Comparison of ENCODE assay signal across 8 mouse cellular contexts in the genomic region with DNA sequence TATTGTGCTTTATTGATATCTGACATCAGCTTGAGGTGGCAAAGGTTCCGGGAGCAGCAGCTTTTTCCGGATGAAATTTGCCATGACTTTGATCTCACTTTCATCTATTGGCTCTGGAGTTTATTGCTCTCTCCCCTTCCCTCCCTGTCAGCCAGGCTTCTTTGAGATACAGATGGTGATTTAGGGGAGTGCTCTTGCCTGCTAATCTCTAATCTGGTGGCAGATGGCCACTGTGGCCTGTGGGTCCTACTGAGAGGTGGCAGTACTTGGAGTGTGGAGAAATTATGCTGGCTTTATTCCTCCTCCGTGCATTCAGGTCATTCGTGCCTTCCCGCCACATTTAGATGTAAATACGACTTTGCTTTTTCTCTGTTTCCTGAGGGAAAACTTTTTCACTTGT. TPM values are rescaled to one million over a fixed set of nuclear protein-coding genes. Genes with fewer than 3 reads are reported as not detected.
DNase-seq lines count a peak whose midpoint lies in the region; ATAC-seq and TF ChIP-seq lines count a peak whose summit lies in the region.

No protein-coding gene starts in this region.

- peak overlapping the region; percentile 53 for H3K9ac ChIP-seq in heart, postnatal 0 days (replicated peaks; ENCODE audit: low read depth, low read length)
- peak overlapping the region; percentile 63 for H3K9ac ChIP-seq in hindbrain, postnatal 0 days (replicated peaks; ENCODE audit: low read length)
- H3K9ac ChIP-seq in midbrain, embryonic 16.5 days (ENCODE audit: low read depth, low read length): peak overlapping the region; percentile 63

- no peaks in the 10 kb centered on the region for H3K9me3 ChIP-seq in heart, postnatal 0 days (replicated peaks; ENCODE audit: control insufficient read depth, low read length)
- H3K9me3 ChIP-seq in hindbrain, postnatal 0 days (ENCODE audit: low read length): no peaks in the 10 kb centered on the region
- no peaks in the 10 kb centered on the region for H3K9me3 ChIP-seq in midbrain, embryonic 16.5 days (replicated peaks; ENCODE audit: control insufficient read depth, low read length, poor library complexity, severe bottlenecking)

- no peak for TF ChIP-seq POLR2A in brain, embryonic 14.5 days (IDR thresholded peaks at IDR 0.05; ENCODE audit: borderline replicate concordance, extremely low read depth, insufficient read depth, insufficient read length, poor library complexity, severe bottlenecking)

- H3K4me1 ChIP-seq in heart, postnatal 0 days (ENCODE audit: control insufficient read depth, insufficient read depth): peaks cover 15% of the 10 kb centered on the region
- peaks cover 7% of the 10 kb centered on the region for H3K4me1 ChIP-seq in hindbrain, postnatal 0 days (ENCODE audit: insufficient read depth, low read length)
- H3K4me1 ChIP-seq in midbrain, embryonic 16.5 days (ENCODE audit: control insufficient read depth, insufficient read depth, low read length): peaks cover 20% of the 10 kb centered on the region

- DNase-seq in heart, postnatal 0 days (ENCODE audit: low spot score): no peak
- no peak for DNase-seq in heart, postnatal 10 days
- peak; percentile 54 for DNase-seq in brain, embryonic 14.5 days (ENCODE audit: low read depth)
- peak; percentile 24 for DNase-seq in hindbrain, postnatal 0 days (ENCODE audit: low spot score)
- no peak for DNase-seq in spleen, adult 18-20 months
- DNase-seq in left cerebral cortex, adult 8-10 months (ENCODE audit: low spot score in 2 of 2): no peak

- peak overlapping the region; percentile 68 for H3K4me2 ChIP-seq in heart, postnatal 0 days (ENCODE audit: low read depth, low read length)
- H3K4me2 ChIP-seq in hindbrain, postnatal 0 days (ENCODE audit: low read depth, low read length): peak overlapping the region; percentile 69
- peak overlapping the region; percentile 60 for H3K4me2 ChIP-seq in midbrain, embryonic 16.5 days (ENCODE audit: low read length)

- peaks cover 31% of the 10 kb centered on the region for H3K36me3 ChIP-seq in heart, postnatal 0 days (replicated peaks; ENCODE audit: control insufficient read depth, insufficient read depth, low read length)
- peaks cover 19% of the 10 kb centered on the region for H3K36me3 ChIP-seq in hindbrain, postnatal 0 days (ENCODE audit: insufficient read depth, low read length)
- H3K36me3 ChIP-seq in midbrain, embryonic 16.5 days (ENCODE audit: control insufficient read depth, insufficient read depth, low read length): peaks cover 7% of the 10 kb centered on the region; the same call in 1 of the 2 replicates

- peak overlapping the region; percentile 66 for H3K4me3 ChIP-seq in heart, postnatal 0 days (ENCODE audit: low read depth, low read length)
- H3K4me3 ChIP-seq in hindbrain, postnatal 0 days (ENCODE audit: low read length): peak overlapping the region; percentile 65
- H3K4me3 ChIP-seq in midbrain, embryonic 16.5 days (ENCODE audit: low read depth, low read length): peak overlapping the region; percentile 53

- no peak for ATAC-seq in heart, postnatal 0 days (ENCODE audit: insufficient read depth, low read depth)
- ATAC-seq in hindbrain, postnatal 0 days: no peak
- ATAC-seq in midbrain, embryonic 16.5 days: no peak
- no peak for ATAC-seq in granulocyte monocyte progenitor cell, adult 5-6 weeks (replicated peaks; ENCODE audit: poor library complexity, severe bottlenecking)

- no peak for TF ChIP-seq CTCF in heart, postnatal 0 days (IDR thresholded peaks at IDR 0.05; ENCODE audit: low read depth)
- no peak for TF ChIP-seq CTCF in brain, embryonic 14.5 days (IDR thresholded peaks at IDR 0.05; ENCODE audit: borderline replicate concordance, extremely low read depth, insufficient read depth, insufficient read length)
- TF ChIP-seq CTCF in hindbrain, postnatal 0 days (IDR thresholded peaks at IDR 0.05; ENCODE audit: low read depth): no peak

- intact Hi-C loops in heart, postnatal 10 days (cut with DNase I): no loop called here

- WGBS in heart, postnatal 0 days: 39% methylated on average over 6 of the region's 6 CpGs
- WGBS in hindbrain, postnatal 0 days: 22% methylated on average over 6 of the region's 6 CpGs
- WGBS in midbrain, embryonic 16.5 days: 22% methylated on average over 6 of the region's 6 CpGs

- TF ChIP-seq EP300 in heart, postnatal 0 days (IDR thresholded peaks at IDR 0.05; ENCODE audit: low read depth): no peak

- no peaks in the 10 kb centered on the region for H3K27me3 ChIP-seq in heart, postnatal 0 days (ENCODE audit: control insufficient read depth, insufficient read depth, low read length)
- H3K27me3 ChIP-seq in hindbrain, postnatal 0 days (ENCODE audit: insufficient read depth, low read length): no peaks in the 10 kb centered on the region
- H3K27me3 ChIP-seq in midbrain, embryonic 16.5 days (ENCODE audit: control insufficient read depth, insufficient read depth, low read depth, low read length): no peaks in the 10 kb centered on the region

- H3K27ac ChIP-seq in heart, postnatal 0 days (ENCODE audit: low read depth): no peak overlapping the region
- H3K27ac ChIP-seq in hindbrain, postnatal 0 days: no peak overlapping the region
- H3K27ac ChIP-seq in midbrain, embryonic 16.5 days (ENCODE audit: low read length): no peak overlapping the region

RNA-seq across cellular contexts. Expression of a gene that starts 0.8 kb away (rescaled TPM):
- total RNA-seq in heart, postnatal 0 days (2014; rRNA removed; ENCODE audit: low replicate concordance): 44.3 and 53.2 TPM in 2 replicates
- 37.3 and 38.3 TPM in 2 replicates for polyA plus RNA-seq in heart, postnatal 0 days (2015; fragmentation: Nextera tagmentation; extraction: Ambion mirVana)
- 10 to 100 TPM; 27.6 to 29.4 TPM for total RNA-seq in heart, postnatal 10 days (2021)
- polyA plus RNA-seq in brain, embryonic 14.5 days (2012; rRNA removed): 85.1 and 121 TPM in 2 replicates
- total RNA-seq in hindbrain, postnatal 0 days (2014; rRNA removed): 65.1 and 73.7 TPM in 2 replicates
- 81.9 and 89.4 TPM in 2 replicates for polyA plus RNA-seq in hindbrain, postnatal 0 days (2015; fragmentation: Nextera tagmentation; extraction: Ambion mirVana)
- polyA plus RNA-seq in midbrain, embryonic 16.5 days (2015; fragmentation: Nextera tagmentation; extraction: Ambion mirVana): 84.2 and 90.2 TPM in 2 replicates
- 10 to 100 TPM; 38.1 to 43.7 (median 42.7) TPM for total RNA-seq in left cerebral cortex, adult 8-10 months (2022)
- 77.4 and 78.5 TPM in 2 replicates for total RNA-seq in granulocyte monocyte progenitor cell, adult 5-6 weeks (2014; fragmentation: Nextera tagmentation)
- total RNA-seq in granulocyte monocyte progenitor cell, adult 5-6 weeks (2017): 42.4 and 47.2 TPM in 2 replicates

RNA-seq across cellular contexts. Expression of a gene that starts 0.9 kb away (rescaled TPM):
- 1.7 and 14.9 TPM in 2 replicates for total RNA-seq in heart, postnatal 0 days (2014; rRNA removed; ENCODE audit: low replicate concordance)
- 32.1 and 32.6 TPM in 2 replicates for polyA plus RNA-seq in heart, postnatal 0 days (2015; fragmentation: Nextera tagmentation; extraction: Ambion mirVana)
- total RNA-seq in heart, postnatal 10 days (2021): 10 to 100 TPM; 13.3 to 15.8 TPM
- 30.5 and 31.5 TPM in 2 replicates for polyA plus RNA-seq in brain, embryonic 14.5 days (2012; rRNA removed)
- total RNA-seq in hindbrain, postnatal 0 days (2014; rRNA removed): 13.5 and 21.1 TPM in 2 replicates
- polyA plus RNA-seq in hindbrain, postnatal 0 days (2015; fragmentation: Nextera tagmentation; extraction: Ambion mirVana): 64.8 and 69.4 TPM in 2 replicates
- polyA plus RNA-seq in midbrain, embryonic 16.5 days (2015; fragmentation: Nextera tagmentation; extraction: Ambion mirVana): 59.1 and 61.3 TPM in 2 replicates
- 10 to 100 TPM; 26.0 to 31.7 (median 29.0) TPM for total RNA-seq in left cerebral cortex, adult 8-10 months (2022)
- 62.5 and 87.5 TPM in 2 replicates for total RNA-seq in granulocyte monocyte progenitor cell, adult 5-6 weeks (2014; fragmentation: Nextera tagmentation)
- 69.5 and 82.4 TPM in 2 replicates for total RNA-seq in granulocyte monocyte progenitor cell, adult 5-6 weeks (2017)

RNA-seq across cellular contexts. Expression of a gene that starts 22.4 kb away (rescaled TPM):
- total RNA-seq in heart, postnatal 0 days (2014; rRNA removed; ENCODE audit: low replicate concordance): 290 and 335 TPM in 2 replicates
- 196 and 199 TPM in 2 replicates for polyA plus RNA-seq in heart, postnatal 0 days (2015; fragmentation: Nextera tagmentation; extraction: Ambion mirVana)
- 100 to 1,000 TPM; 116 to 154 TPM for total RNA-seq in heart, postnatal 10 days (2021)
- 420 and 445 TPM in 2 replicates for polyA plus RNA-seq in brain, embryonic 14.5 days (2012; rRNA removed)
- total RNA-seq in hindbrain, postnatal 0 days (2014; rRNA removed): 539 and 558 TPM in 2 replicates
- polyA plus RNA-seq in hindbrain, postnatal 0 days (2015; fragmentation: Nextera tagmentation; extraction: Ambion mirVana): 629 and 638 TPM in 2 replicates
- 509 and 565 TPM in 2 replicates for polyA plus RNA-seq in midbrain, embryonic 16.5 days (2015; fragmentation: Nextera tagmentation; extraction: Ambion mirVana)
- total RNA-seq in left cerebral cortex, adult 8-10 months (2022): 100 to 1,000 TPM; 554 to 587 (median 579) TPM
- 865 and 869 TPM in 2 replicates for total RNA-seq in granulocyte monocyte progenitor cell, adult 5-6 weeks (2014; fragmentation: Nextera tagmentation)
- total RNA-seq in granulocyte monocyte progenitor cell, adult 5-6 weeks (2017): 502 and 504 TPM in 2 replicates

RNA-seq across cellular contexts. Expression of a gene that starts 38.2 kb away (rescaled TPM):
- 4.5 and 7.7 TPM in 2 replicates for total RNA-seq in heart, postnatal 0 days (2014; rRNA removed; ENCODE audit: low replicate concordance)
- polyA plus RNA-seq in heart, postnatal 0 days (2015; fragmentation: Nextera tagmentation; extraction: Ambion mirVana): 4.8 and 7.7 TPM in 2 replicates
- 10 to 100 TPM; 17.7 to 20.9 TPM for total RNA-seq in heart, postnatal 10 days (2021)
- polyA plus RNA-seq in brain, embryonic 14.5 days (2012; rRNA removed): 14.7 and 17.1 TPM in 2 replicates
- 19.2 and 21.9 TPM in 2 replicates for total RNA-seq in hindbrain, postnatal 0 days (2014; rRNA removed)
- 11.9 and 12.3 TPM in 2 replicates for polyA plus RNA-seq in hindbrain, postnatal 0 days (2015; fragmentation: Nextera tagmentation; extraction: Ambion mirVana)
- polyA plus RNA-seq in midbrain, embryonic 16.5 days (2015; fragmentation: Nextera tagmentation; extraction: Ambion mirVana): 19.2 TPM in 2 replicates
- total RNA-seq in left cerebral cortex, adult 8-10 months (2022): 10 to 100 TPM; 30.1 to 33.4 (median 30.9) TPM
- total RNA-seq in granulocyte monocyte progenitor cell, adult 5-6 weeks (2014; fragmentation: Nextera tagmentation): 14.8 and 22.3 TPM in 2 replicates
- 18.1 and 20.1 TPM in 2 replicates for total RNA-seq in granulocyte monocyte progenitor cell, adult 5-6 weeks (2017)

RNA-seq across cellular contexts. Expression of a gene that starts 46.8 kb away (rescaled TPM):
- 34.9 and 39.3 TPM in 2 replicates for total RNA-seq in heart, postnatal 0 days (2014; rRNA removed; ENCODE audit: low replicate concordance)
- polyA plus RNA-seq in heart, postnatal 0 days (2015; fragmentation: Nextera tagmentation; extraction: Ambion mirVana): 11.5 and 13.1 TPM in 2 replicates
- total RNA-seq in heart, postnatal 10 days (2021): 10 to 100 TPM; 18.3 to 25.9 TPM
- polyA plus RNA-seq in brain, embryonic 14.5 days (2012; rRNA removed): 66.3 and 88.7 TPM in 2 replicates
- total RNA-seq in hindbrain, postnatal 0 days (2014; rRNA removed): 54.8 and 66.1 TPM in 2 replicates
- 25.9 and 28.8 TPM in 2 replicates for polyA plus RNA-seq in hindbrain, postnatal 0 days (2015; fragmentation: Nextera tagmentation; extraction: Ambion mirVana)
- polyA plus RNA-seq in midbrain, embryonic 16.5 days (2015; fragmentation: Nextera tagmentation; extraction: Ambion mirVana): 27.0 and 31.9 TPM in 2 replicates
- 10 to 100 TPM; 29.3 to 43.8 (median 34.7) TPM for total RNA-seq in left cerebral cortex, adult 8-10 months (2022)
- 56.9 and 59.4 TPM in 2 replicates for total RNA-seq in granulocyte monocyte progenitor cell, adult 5-6 weeks (2014; fragmentation: Nextera tagmentation)
- total RNA-seq in granulocyte monocyte progenitor cell, adult 5-6 weeks (2017): 36.2 and 37.4 TPM in 2 replicates

Comparison
In these comparisons a context has a peak if more than half of its experiments do, and no peak if none do; other contexts are left out.
1. DNase-seq: peak in brain, embryonic 14.5 days (single experiment) and hindbrain, postnatal 0 days (single experiment); none in heart, postnatal 0 days (single experiment), heart, postnatal 10 days (0 of 2), spleen, adult 18-20 months (0 of 2) and left cerebral cortex, adult 8-10 months (0 of 2).
2. Peak in every context shown above with its lines, with median percentiles within 50 percentile points of each other: H3K4me2 ChIP-seq, H3K4me3 ChIP-seq and H3K9ac ChIP-seq.